Mouse (Mus musculus) bone marrow macrophage, adult 2 months (primary cell): Measurements from ENCODE around the gene Actbl2.

Experiments used
- CTCF ChIP-seq: IDR thresholded peaks from 2 replicates; pipeline ENCODE4 v1.5.1; 2012; ENCODE audit warnings: low read depth, mild to moderate bottlenecking, low read length, moderate library complexity
- POLR2A ChIP-seq: IDR thresholded peaks from 2 replicates; pipeline ENCODE4 v1.6.1; 2012; ENCODE audit warnings: mild to moderate bottlenecking, low read depth, low read length, borderline replicate concordance

DNA sequence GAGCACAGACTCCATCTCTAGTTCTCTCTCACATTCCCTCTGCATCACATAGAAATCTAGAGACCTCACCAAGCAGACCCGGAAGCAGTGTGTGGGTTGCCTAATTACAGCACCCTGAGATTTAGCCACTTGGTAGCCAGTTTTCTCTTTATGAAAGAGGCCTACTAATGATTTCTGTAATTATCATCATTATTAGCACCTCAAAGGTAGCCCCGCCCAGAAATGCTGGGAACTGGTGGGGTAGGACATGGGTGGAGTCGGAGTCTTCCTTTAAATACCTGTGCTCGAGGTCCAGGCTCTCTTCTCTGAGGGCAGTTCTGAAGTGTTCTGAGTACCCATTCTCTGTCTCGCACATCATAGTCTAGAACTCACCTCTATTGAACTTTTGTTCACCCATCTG lies at the start of gene Actbl2:
- TF ChIP-seq CTCF (no peak), POLR2A (no peak)
